Mouse (Mus musculus) spleen, postnatal 0 days (tissue): ENCODE data around the gene Memo1. TPM values are rescaled to one million over a fixed set of nuclear protein-coding genes. Genes with fewer than 3 reads are reported as not detected.

Source experiments
- polyA plus RNA-seq: library from polyadenylated mRNA; unstranded; fragments of >200 nt; fragmentation: Nextera tagmentation; extraction: Ambion mirVana; gene quantifications from 2 replicates; pipeline ENCODE4 v1.2.1, GENCODE M21; 2015

Gene Memo1
- 139 and 151 TPM in 2 replicates for polyA plus RNA-seq

DNA sequence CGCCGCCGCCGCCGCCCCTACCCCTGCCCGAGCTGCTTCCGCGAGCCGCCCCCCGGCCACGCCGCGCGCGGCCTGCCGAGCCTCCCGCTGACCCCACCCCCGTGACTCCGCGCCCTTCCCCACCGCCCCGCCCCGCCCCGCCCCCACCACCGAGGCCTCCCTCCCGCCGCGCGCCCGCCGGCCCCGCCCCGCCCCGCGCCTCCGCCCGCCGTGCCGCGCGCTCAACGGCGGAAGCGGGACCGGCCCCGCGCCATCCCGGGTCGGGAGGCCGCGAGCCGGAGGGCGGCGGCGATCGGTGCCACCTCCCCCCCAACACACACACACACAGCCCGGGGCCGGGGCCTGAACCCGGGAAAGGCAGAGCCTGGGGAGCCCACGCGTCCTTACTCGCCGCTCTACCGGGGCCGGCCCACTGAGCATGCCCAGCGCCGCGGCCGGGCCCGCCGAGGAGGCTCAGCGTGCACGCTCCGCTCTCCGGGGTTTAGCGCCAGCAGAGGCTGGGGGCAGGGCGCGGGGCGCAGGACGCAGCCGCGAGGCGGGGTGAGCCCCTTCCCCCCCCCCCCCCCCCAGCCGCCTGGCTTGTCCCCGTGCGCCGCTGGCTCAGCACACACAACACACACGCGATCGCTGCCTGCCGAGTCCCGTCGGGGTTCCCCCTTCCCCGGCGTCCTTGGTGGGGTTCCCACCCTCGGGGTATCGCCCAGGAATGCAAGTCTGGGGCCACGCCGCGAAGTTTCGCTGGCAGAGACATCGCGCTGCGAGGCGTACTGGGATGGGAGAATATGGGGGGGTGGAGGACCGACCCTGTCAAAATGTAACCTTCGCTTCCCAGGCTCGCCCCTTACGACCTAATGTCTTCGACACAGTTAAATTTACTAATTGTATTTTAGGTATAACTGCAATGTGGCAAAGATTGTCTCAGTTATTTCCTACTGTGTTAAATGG is at the start of gene Memo1:
Memo1 (minus strand) TSS at position 496 of the 945 bp plus-strand sequence.

GRCm38 (mm10) chr17:74338937-74339804 is 43.9 kb upstream of the Memo1 start, which contains the start of gene Spast:
TSS of gene Spast (plus strand) at chr17:74338987.

DNA sequence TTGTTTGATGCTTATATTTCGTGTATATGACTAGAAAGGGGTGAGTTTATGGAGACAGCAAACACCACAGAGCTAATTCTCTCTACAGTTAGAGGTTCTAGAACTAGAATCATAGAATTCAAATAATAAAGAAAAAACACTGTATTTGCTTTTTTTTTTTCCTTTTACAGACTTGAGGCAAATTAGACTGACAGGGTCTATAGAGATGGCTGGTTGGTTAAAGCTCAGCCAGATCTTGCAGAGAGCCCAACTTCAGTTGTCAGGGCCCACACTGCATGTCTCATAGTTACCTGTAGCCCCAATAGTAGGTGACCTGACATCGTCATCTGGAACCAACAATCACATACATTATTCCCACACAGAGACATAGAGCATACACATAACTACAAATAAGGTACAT is 28.5 kb upstream of the Memo1 start, which contains the start of gene Dpy30:
Dpy30 (minus strand) TSS at position 101 of the 400 bp plus-strand sequence.

Other genes starting within 250 kb of the Memo1 start
- gene Srd5a2, start 247.6 kb downstream of the Memo1 start, polyA plus RNA-seq, result not detected in 2 replicates
- 192 and 217 TPM in 2 replicates for gene Dpy30, start 28.4 kb upstream of the Memo1 start, polyA plus RNA-seq
- gene Spast, start 43.5 kb upstream of the Memo1 start, polyA plus RNA-seq, result 8.4 and 8.6 TPM in 2 replicates
- 17.2 and 18.8 TPM in 2 replicates for gene Slc30a6, start 100.1 kb upstream of the Memo1 start, polyA plus RNA-seq
- 0.78 and 0.93 TPM in 2 replicates for gene Nlrc4, start 163.6 kb upstream of the Memo1 start, polyA plus RNA-seq
- gene Yipf4, start 194.0 kb upstream of the Memo1 start, polyA plus RNA-seq, result 77.5 and 81.0 TPM in 2 replicates
- gene Birc6, start 232.8 kb upstream of the Memo1 start, polyA plus RNA-seq, result 70.1 and 72.1 TPM in 2 replicates